Mouse (Mus musculus): ENCODE results near the gene Adora3. TPM values are rescaled to one million over a fixed set of nuclear protein-coding genes. Genes with fewer than 3 reads are reported as not detected.
A peak's percentile ranks its signal among the peaks of the same experiment; 100 is the strongest.

Adora3 gene
- polyA plus RNA-seq (2012; rRNA removed): 0.39 and 0.41 TPM in 2 replicates

- peaks cover 10% of the 10 kb centered on the region; the same call in 1 of the 2 replicates for H3K4me1 ChIP-seq (ENCODE audit: control insufficient read depth, insufficient read depth, insufficient read length, low read length)
- WGBS: 94% methylated on average over 3 of the region's 3 CpGs
- TF ChIP-seq CTCF (IDR thresholded peaks at IDR 0.05; ENCODE audit: extremely low read depth, insufficient read length, insufficient replicate concordance, low read depth, low read length): no peak
- TF ChIP-seq POLR2A (IDR thresholded peaks at IDR 0.05; ENCODE audit: low read depth, low read length): no peak
- H3K27me3 ChIP-seq (ENCODE audit: control insufficient read depth, insufficient read depth, low read length): no peaks in the 10 kb centered on the region
- H3K36me3 ChIP-seq (ENCODE audit: control insufficient read depth, insufficient read depth, low read length): no peaks in the 10 kb centered on the region
- no peak within 1 kb of the TSS for H3K4me3 ChIP-seq (ENCODE audit: low read depth, low read length)
- no peak within 1 kb of the TSS for H3K27ac ChIP-seq (ENCODE audit: insufficient read depth, low read depth, low read length)
Measured at GRCm38 (mm10) chr3:105870558-105870957, at the start of gene Adora3, which contains the start of gene Tmigd3. Gene Adora3 (plus strand): TSS chr3:105870858. Gene Tmigd3 (plus strand): TSS chr3:105870903.

GRCm38 (mm10) chr3:105821504-105821903 lies 49.2 kb upstream of the Adora3 start:
- Histone ChIP-seq H3K27ac (ENCODE audit: insufficient read depth, low read depth, low read length) (no peak overlapping the region), H3K27me3 (ENCODE audit: control insufficient read depth, insufficient read depth, low read length) (no peaks in the 10 kb centered on the region), H3K4me1 (ENCODE audit: control insufficient read depth, insufficient read depth, insufficient read length, low read length) (peaks cover 2% of the 10 kb centered on the region; the same call in 1 of the 2 replicates), H3K4me3 (ENCODE audit: low read depth, low read length) (no peak overlapping the region), H3K36me3 (ENCODE audit: control insufficient read depth, insufficient read depth, low read length) (no peaks in the 10 kb centered on the region)
- 87% methylated on average over 3 of the region's 3 CpGs for WGBS
- TF ChIP-seq CTCF (IDR thresholded peaks at IDR 0.05; ENCODE audit: extremely low read depth, insufficient read length, insufficient replicate concordance, low read depth, low read length): no peak
- no peak for TF ChIP-seq POLR2A (IDR thresholded peaks at IDR 0.05; ENCODE audit: low read depth, low read length)

- H3K4me1 ChIP-seq (ENCODE audit: control insufficient read depth, insufficient read depth, insufficient read length, low read length): 0 out of 2 replicates have a peak, but pooled peaks cover 2% of the 10 kb centered on the region
- H3K36me3 ChIP-seq (ENCODE audit: control insufficient read depth, insufficient read depth, low read length): no peaks in the 10 kb centered on the region
- no peak overlapping the region for H3K4me3 ChIP-seq (ENCODE audit: low read depth, low read length)
Measured at GRCm38 (mm10) chr3:105823609-105824008, 47.0 kb upstream of the Adora3 start.

GRCm38 (mm10) chr3:105824103-105824502 lies 46.6 kb upstream of the Adora3 start:
- Histone ChIP-seq H3K27me3 (ENCODE audit: control insufficient read depth, insufficient read depth, low read length) (no peaks in the 10 kb centered on the region), H3K4me3 (ENCODE audit: low read depth, low read length) (no peak overlapping the region), H3K36me3 (ENCODE audit: control insufficient read depth, insufficient read depth, low read length) (no peaks in the 10 kb centered on the region), H3K27ac (ENCODE audit: insufficient read depth, low read depth, low read length) (no peak overlapping the region), H3K4me1 (ENCODE audit: control insufficient read depth, insufficient read depth, insufficient read length, low read length) (0 out of 2 replicates have a peak, but pooled peaks cover 2% of the 10 kb centered on the region)
- TF ChIP-seq CTCF (IDR thresholded peaks at IDR 0.05; ENCODE audit: extremely low read depth, insufficient read length, insufficient replicate concordance, low read depth, low read length): no peak
- TF ChIP-seq POLR2A (IDR thresholded peaks at IDR 0.05; ENCODE audit: low read depth, low read length): no peak
- WGBS: 69% methylated on average over 5 of the region's 5 CpGs

More at GRCm38 (mm10) chr3:105823609-105824008, 47.0 kb upstream of the Adora3 start:
- no peak for TF ChIP-seq CTCF (IDR thresholded peaks at IDR 0.05; ENCODE audit: extremely low read depth, insufficient read length, insufficient replicate concordance, low read depth, low read length)
- TF ChIP-seq POLR2A (IDR thresholded peaks at IDR 0.05; ENCODE audit: low read depth, low read length): no peak
- Histone ChIP-seq H3K27me3 (ENCODE audit: control insufficient read depth, insufficient read depth, low read length) (no peaks in the 10 kb centered on the region), H3K27ac (ENCODE audit: insufficient read depth, low read depth, low read length) (no peak overlapping the region)

- H3K27ac ChIP-seq (ENCODE audit: insufficient read depth, low read depth, low read length): peak overlapping the region; percentile 36; the same call in 1 of the 2 replicates
- TF ChIP-seq POLR2A (IDR thresholded peaks at IDR 0.05; ENCODE audit: low read depth, low read length): no peak
- no peak for TF ChIP-seq CTCF (IDR thresholded peaks at IDR 0.05; ENCODE audit: extremely low read depth, insufficient read length, insufficient replicate concordance, low read depth, low read length)
- WGBS: 56% methylated on average over 2 of the region's 2 CpGs
Measured at GRCm38 (mm10) chr3:105824704-105825103, 46.0 kb upstream of the Adora3 start.

GRCm38 (mm10) chr3:105825501-105826161 lies 45.0 kb upstream of the Adora3 start:
- Histone ChIP-seq H3K27ac (ENCODE audit: insufficient read depth, low read depth, low read length) (peak overlapping the region; percentile 24), H3K36me3 (ENCODE audit: control insufficient read depth, insufficient read depth, low read length) (no peaks in the 10 kb centered on the region), H3K4me3 (ENCODE audit: low read depth, low read length) (no peak overlapping the region), H3K4me1 (ENCODE audit: control insufficient read depth, insufficient read depth, insufficient read length, low read length) (0 out of 2 replicates have a peak, but pooled peaks cover 2% of the 10 kb centered on the region), H3K27me3 (ENCODE audit: control insufficient read depth, insufficient read depth, low read length) (no peaks in the 10 kb centered on the region)
- TF ChIP-seq POLR2A (IDR thresholded peaks at IDR 0.05; ENCODE audit: low read depth, low read length): no peak
- TF ChIP-seq CTCF (IDR thresholded peaks at IDR 0.05; ENCODE audit: extremely low read depth, insufficient read length, insufficient replicate concordance, low read depth, low read length): no peak
- 65% methylated on average over 7 of the region's 7 CpGs for WGBS

More at GRCm38 (mm10) chr3:105824704-105825103, 46.0 kb upstream of the Adora3 start:
- H3K4me3 ChIP-seq (ENCODE audit: low read depth, low read length): no peak overlapping the region
- H3K36me3 ChIP-seq (ENCODE audit: control insufficient read depth, insufficient read depth, low read length): no peaks in the 10 kb centered on the region
- H3K27me3 ChIP-seq (ENCODE audit: control insufficient read depth, insufficient read depth, low read length): no peaks in the 10 kb centered on the region
- H3K4me1 ChIP-seq (ENCODE audit: control insufficient read depth, insufficient read depth, insufficient read length, low read length): 0 out of 2 replicates have a peak, but pooled peaks cover 2% of the 10 kb centered on the region

- no peak for TF ChIP-seq POLR2A (IDR thresholded peaks at IDR 0.05; ENCODE audit: low read depth, low read length)
- Histone ChIP-seq H3K36me3 (ENCODE audit: control insufficient read depth, insufficient read depth, low read length) (no peaks in the 10 kb centered on the region), H3K4me3 (ENCODE audit: low read depth, low read length) (no peak overlapping the region), H3K4me1 (ENCODE audit: control insufficient read depth, insufficient read depth, insufficient read length, low read length) (no peaks in the 10 kb centered on the region), H3K27me3 (ENCODE audit: control insufficient read depth, insufficient read depth, low read length) (no peaks in the 10 kb centered on the region), H3K27ac (ENCODE audit: insufficient read depth, low read depth, low read length) (no peak overlapping the region)
- 29% methylated on average over 3 of the region's 3 CpGs for WGBS
Measured at GRCm38 (mm10) chr3:105831584-105831983, 39.1 kb upstream of the Adora3 start.
